Mouse (Mus musculus) left cerebral cortex, adult 11 months (tissue): ENCODE results near the gene Ppp2ca.
"Not testable (repeated sequence)": the region's sequence is repeated elsewhere in the genome, so short reads cannot be mapped to it uniquely, and the experiment has no call there.

ENCODE experiments used
- DNase-seq: peaks from one replicate; pipeline ENCODE4 v3.0.0; 2022; ENCODE audit warnings: low spot score

The Ppp2ca gene

DNA sequence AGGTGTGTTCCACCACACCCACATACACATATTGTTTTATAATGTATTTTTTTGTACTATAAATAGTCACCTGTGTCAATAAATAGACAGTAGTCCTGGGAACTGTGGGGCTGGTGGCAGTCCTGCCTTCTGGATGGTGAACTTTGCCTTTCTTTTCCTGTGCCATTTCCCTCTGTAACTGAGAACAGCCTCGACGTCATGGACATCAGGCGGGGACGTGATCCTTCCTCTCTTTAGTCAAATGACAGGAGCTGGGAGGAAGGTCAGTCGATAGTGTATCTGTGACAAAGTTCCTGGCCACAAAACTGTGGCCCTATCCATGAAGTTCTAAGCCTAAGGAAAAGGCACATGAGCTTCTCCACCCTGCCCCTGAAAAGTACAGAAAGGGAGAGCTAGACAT is 3.9 kb upstream of the Ppp2ca start:
- no peak for DNase-seq

DNA sequence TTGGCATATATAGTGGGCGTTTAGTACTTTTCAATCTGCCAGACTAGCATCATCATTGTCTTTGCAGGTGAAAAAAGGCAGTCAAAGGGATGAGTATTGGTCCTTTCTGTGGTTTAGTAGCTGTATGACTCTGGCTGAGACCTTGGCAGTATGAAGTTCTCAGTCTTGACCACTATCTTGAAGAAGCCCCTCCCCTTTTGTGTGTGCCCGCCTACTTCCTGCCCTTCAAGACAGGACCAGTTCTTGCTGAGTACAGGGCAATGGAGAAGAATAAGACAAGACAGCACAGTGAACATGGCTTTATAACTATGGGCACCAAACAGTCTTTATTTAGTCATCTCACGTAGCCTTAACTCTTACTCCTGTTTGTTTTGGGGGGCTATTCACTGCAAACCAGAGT is 1.5 kb upstream of the Ppp2ca start:
- DNase-seq = no peak

DNA sequence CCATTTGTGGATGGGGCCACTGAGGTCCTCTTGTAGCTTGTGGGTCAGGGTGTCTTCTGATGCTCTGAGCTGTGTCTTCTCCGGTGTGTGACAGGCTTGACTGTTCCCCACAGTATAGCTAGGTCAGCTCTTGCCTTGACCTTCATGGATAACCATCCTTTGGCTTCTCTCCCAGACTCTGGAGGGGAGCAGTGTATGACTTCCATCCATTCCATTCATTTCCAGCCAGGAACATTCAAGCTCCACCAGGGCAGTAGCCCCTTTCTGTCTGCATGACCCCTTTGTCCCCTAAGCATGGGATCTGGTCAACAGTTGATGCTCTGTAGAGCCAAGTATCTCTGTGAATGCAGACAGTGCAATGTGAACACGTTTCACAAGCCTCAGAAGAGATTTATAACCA is 885 bp upstream of the Ppp2ca start:
- no peak for DNase-seq

DNA sequence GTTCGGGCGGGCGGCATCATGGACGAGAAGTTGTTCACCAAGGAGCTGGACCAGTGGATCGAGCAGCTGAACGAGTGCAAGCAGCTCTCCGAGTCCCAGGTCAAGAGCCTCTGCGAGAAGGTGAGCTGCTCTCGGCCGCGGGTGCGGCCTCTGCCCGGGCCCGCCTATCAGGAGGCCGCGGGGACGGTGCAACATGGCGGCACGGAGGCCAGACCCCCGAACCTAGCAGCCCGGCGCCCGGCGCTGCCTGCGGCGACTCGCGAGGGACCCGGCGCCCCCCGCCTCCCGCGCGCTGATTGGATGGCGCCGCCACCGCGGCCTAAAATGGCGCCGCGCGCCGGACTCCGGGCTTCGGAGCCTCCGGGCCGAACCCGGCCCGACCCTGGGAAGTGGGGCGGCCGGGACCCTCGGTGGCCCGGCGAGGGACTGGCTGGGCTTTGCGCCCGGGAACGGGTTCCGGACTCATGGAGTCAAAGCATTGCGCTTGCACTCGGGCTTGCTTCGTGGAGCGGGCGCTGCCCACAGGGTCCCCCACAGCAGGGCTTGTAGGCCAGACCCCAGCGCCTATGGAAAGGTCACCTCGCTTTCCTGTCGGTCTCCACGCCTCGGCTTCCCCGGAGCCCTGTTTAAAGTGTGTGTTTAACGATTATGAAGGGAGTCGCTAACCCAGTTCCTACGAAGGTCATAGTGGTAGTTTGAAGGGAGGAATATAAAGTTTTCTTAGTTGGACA is 715 bp downstream of the Ppp2ca start:
- peak; percentile 58 for DNase-seq

DNA sequence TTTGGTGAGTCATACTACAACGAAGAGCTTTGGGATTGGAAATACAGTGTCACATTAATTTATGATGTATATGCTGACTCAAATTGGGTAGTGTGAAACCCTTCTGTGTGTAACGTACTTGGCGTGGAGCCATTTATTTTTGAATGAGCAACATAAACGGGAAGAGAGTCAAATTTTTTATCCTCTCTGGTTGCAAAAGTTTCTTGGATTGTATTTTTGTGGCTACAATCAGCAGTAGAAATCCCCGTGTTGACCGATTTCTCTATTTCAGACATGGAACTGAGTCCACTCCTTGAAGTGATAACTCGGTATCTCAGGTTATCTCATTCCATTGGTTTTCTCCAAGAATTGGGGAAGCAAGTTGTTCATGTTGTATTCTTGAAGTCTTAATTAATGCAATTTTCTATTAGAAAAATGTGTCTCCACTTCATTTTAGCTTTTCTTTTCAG is 1.3 kb downstream of the Ppp2ca start:
- DNase-seq = no peak

DNA sequence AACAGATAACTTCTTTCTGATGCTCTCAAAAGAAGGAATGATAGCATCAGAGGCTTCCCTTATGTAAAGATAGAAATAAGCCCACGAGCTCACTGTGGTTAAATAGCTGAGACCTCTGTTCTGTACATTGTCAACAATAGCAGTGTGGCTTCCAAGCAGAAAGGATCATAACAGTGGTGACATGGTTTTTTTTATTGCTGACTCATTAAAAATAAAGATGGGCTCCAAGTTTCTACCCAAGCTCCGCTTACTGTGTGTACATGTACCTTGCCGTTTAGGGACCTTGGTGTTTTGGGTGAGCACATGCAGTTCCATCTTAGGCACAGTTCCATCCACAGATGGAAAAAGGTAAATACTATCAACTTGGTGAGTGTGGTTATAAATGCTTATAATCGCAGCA is 4.5 kb downstream of the Ppp2ca start:
- no peak for DNase-seq

DNA sequence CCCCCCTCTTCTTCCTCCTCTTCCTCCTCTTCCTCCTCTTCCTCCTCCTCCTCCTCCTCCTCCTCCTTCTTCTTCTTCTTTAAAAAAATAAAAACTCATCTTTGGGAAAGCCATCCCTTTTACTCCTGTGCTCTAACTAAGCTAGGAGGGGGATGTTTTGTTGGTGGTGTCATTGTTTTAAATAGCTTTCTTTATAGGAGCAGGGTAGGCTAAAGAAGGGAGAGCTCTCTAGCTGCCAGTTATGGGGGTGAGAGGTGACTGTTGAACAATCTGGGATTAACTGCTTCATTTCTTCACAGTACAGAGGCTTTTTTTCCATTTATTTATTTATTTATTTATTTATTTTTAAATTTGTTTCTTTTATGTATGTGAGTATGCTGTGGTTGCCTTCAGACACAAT is 7.0 kb downstream of the Ppp2ca start:
- DNase-seq = no peak

DNA sequence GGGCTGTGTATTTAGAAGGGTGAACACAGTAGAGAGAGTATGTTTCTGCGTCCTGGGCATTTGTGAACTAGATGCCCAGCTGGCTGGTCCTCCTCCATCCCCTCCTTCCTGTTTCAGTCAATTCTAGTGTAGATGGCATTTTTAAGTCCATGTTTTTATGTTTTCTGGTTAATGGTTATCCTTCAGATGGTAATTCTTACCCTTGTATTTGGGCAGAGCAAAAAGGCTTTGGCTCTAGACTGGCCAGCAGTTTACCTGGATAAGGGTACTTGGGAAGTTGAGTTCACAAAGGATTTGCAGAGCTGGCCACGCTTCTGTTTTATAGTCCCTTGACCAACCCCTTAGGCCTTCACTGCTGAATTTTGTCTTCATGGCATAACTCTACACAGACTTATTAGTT is 7.6 kb downstream of the Ppp2ca start:
- no peak for DNase-seq

DNA sequence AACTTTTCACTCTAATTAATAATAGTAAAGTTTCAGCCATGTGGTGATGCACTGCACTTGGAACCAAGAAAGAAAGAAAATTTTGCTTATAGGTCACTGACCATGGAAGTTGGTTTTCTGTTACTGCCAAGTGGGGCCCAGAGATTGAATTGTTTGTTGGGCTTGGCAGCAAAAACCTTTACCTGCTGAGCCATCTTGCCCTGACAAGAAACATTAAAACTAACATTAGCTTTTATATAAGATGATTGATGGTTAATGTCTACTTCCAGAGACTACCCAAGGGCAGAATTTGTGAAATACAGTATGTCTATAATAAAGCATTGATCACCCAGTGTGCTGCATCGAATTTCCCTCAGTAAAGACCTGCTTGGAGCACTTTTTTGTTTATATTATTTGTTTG is 8.0 kb downstream of the Ppp2ca start:
- DNase-seq = no peak

DNA sequence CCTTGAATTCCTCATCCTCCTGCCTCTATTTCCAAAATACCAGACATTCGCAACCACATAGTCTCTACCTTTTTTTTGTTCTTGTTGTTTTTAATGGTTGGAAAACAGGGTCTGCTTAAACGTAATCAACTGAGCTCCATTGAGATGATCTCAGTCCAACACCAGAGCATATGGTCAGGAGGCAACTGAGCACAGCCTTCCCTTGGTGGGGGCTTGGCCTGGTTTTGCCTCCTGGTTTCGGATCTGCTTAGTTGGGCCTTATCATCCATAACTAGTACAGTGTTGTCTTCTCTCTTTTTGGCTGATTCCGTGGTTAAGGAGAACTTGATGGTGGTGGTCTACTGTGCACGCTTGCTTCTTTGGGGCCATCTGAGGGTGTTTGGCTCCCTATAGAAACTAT is 10.3 kb downstream of the Ppp2ca start:
- DNase-seq = no peak

DNA sequence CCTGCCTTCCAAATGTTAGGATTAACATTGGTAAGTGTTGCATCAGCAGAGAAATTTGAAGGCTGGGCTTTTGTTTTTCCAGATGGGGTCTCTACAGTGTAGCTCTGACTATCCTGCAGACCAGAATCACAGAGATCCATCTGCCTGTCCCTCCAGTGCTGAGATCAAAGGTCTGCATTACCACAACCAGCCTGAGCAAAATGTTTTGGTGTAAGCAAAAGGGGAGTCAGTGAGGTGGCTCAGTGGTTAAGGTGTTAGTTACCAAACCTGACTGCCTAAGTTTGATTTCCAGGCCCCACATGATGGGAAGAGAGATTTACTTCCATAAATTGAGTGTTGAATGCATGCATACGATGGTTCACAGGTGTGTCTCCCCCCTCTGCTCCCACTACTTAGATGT is 10.9 kb downstream of the Ppp2ca start:
- no peak for DNase-seq

DNA sequence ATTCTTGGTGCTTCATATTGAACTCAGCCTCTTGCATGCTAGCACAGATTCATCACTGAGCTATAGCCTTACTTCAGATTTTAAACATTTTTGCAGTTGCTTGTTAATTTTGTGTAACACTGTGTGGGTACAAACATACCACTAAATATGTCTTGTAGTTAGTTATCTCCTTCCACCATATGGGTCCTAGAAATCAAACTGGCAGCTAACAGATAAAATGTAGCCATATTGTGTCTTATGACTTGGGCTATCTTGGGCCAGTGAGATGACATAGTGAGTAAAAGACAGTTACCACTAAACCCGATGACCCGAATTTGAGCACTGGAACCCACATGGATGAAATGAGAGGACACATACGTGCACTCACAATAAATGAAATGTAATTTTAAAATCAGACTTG is 17.0 kb downstream of the Ppp2ca start:
- no peak for DNase-seq

DNA sequence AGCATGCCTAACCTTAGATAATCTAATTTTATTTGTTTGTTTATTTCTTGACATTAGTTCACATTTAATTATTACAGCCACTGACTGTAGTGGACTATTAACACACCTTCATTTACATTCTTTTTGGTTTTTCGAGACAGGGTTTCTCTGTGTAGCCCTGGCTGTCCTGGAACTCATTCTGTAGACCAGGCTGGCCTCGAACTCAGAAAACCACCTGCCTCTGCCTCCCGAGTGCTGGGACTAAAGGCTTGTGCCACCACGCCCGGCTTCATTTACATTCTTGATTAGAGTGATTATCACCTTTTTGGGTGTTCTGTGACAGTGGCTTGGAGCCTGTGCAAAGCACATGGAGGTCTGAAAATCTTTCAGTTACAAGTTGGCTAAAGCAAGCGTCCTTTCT is 17.6 kb downstream of the Ppp2ca start:
- not testable (repeated sequence) for DNase-seq

DNA sequence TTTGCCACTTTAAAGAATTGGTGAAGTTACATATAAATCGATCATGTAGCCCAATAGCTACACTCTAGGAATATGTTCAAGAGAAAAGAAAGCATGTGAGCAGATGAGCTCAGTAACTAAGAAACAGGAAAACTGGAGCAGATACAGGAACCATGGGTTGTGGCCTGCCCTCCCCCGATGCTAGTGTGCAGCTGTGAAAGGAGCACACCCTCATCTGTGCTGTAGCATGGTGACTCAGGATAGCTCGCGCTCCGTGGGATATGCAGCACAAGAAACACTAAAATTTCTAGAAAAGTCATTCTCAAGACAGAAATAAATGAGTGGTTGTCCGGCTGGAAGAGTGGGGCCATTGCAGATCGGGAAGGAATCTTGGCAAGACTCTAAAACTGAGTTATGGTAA is 18.7 kb downstream of the Ppp2ca start:
- no peak for DNase-seq

DNA sequence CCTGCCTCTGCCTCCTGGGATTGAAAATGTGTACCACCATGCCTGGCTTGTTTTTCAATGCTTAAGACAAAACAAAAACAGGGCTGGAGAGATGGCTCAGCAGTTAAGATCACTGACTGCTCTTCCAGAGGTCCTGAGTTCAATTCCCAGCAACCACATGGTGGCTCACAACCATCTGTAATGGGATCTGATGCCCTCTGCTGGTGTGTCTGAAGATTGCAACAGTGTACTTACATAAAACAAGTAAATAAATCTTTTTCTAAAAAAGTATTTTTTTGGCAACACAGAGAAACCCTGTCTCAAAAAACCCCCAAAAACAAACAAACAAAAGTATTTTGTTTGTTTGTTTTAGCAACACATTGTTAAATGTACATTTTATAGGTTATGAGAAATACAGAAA is 21.9 kb downstream of the Ppp2ca start:
- DNase-seq = not testable (repeated sequence)

DNA sequence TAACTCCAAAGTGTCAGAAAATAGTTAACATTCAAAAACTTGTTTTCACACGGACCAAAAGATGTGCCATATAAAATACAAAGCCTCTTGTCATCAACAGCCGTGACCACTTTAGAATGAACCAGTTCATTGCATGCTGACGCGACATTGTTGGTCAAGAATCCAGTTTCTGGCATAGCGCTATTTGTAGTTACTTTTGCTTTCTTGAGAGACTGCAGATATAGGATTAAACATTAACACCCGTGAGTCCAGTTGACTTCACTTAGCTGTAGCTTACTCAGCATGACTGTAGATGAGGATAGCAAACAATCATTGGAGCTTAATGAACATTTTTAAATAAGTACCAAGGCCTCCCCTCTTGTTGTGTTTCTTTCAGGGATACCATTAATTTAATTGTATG is 23.6 kb downstream of the Ppp2ca start:
- no peak for DNase-seq

DNA sequence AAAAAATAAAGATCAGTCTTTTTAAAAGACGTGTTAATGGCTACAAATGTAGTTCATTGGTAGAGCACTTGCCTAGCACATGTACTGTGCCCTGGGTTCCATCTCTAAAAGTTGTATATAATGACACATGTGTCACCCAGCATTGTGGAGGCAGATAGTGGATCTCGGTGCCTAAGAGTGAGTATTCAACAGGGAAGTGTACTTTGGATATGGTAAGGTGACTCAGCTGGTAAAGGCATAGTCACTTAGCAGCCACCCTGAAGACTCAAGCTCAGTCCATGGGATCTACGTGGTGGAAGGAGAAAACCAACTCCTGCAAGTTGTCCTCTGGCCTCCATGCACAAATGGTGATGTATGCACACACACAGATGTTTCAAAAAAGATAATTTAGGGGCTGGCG is 26.0 kb downstream of the Ppp2ca start:
- DNase-seq = no peak

DNA sequence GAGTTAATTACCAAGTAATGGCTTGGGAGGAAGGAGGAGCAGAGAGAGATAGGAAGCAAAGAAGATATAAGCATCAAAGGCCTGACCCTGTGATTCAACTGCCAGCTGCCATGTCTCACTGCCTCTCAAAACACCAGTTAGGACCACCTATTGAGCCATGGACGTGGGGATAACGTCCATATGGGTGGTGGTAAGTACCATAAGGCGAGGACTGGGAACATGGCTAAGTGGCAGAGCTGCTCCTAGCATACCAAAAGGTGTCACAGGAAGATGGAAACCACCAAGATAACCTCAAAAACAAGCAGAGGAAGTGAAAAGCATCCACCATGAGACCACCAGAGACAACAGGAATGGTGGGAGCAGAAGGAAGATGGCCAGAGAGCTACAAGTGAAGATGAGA is 28.7 kb downstream of the Ppp2ca start:
- DNase-seq = no peak

DNA sequence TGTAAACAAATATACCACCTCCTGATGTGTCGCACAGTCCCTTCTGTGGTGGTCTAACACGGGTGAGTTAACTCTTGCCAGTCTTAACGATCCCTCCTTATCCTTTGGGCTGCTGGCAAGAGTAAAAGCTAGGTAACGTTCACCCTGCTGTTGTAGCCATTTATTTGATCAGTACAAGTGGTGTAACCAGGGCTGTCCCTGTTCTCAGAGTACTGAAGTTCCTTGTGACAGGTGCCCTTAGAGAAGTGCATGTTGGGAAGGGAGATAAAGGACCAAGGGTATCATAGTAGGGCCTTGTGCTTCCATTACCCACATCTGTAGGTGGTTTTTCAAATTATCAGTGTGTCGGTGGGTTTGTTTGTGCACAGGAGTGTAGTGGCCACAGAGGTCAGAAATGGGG is 29.3 kb downstream of the Ppp2ca start:
- DNase-seq = no peak

DNA sequence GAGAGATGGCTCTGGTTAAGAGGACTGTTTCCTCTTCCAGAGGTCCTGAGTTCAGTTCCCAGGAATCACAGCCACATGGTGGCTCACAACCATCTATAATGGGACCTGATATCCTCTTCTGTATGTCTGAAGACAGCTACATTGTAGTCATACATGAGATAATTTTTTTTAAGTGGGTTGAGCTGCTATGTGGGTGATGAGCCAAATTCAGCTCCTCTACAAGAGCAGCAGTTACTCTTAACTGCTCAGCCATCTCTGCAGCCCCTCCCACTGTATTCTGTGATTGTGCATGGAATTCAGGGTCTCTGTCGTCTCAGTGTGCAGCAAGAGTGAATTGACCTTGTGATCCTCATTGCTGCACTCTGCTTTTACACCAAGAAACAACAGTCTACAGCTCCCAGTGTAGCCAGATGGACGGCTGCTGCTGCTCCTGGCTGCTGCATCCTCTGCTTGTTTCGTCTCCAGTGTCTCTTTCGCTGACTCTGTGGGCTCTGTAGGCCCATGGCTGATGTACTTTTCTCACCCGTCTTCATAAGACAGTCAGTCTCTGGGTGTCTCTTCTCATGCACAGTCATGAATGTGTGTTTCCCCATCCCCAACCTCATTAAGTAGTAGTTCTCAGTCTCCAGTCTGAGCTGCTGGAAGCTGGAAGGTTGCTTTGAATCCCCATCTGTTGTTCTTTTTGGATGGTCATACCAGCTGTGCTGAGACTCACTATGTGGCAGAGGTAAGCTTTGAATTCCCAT is 30.0 kb downstream of the Ppp2ca start:
- DNase-seq = no peak

DNA sequence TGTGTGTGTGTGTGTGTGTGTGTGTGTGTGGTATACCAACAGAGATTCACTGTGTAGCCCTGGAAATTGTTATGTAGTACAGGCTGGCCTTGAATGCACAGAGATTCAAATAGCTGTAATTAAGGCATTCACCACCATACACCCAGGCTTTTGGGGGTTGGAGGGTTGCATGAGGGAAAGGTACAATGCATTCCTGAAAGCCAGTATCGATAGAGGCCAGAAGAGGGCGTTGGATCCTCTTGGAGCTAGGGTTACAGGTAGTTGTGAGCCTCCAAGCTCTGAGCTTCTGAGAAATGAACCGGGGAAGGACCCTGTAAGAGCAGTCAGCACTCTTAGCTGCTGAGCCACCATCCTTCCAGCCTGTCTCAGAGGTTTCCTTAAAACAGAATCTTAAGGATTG is 30.7 kb downstream of the Ppp2ca start:
- DNase-seq = no peak

DNA sequence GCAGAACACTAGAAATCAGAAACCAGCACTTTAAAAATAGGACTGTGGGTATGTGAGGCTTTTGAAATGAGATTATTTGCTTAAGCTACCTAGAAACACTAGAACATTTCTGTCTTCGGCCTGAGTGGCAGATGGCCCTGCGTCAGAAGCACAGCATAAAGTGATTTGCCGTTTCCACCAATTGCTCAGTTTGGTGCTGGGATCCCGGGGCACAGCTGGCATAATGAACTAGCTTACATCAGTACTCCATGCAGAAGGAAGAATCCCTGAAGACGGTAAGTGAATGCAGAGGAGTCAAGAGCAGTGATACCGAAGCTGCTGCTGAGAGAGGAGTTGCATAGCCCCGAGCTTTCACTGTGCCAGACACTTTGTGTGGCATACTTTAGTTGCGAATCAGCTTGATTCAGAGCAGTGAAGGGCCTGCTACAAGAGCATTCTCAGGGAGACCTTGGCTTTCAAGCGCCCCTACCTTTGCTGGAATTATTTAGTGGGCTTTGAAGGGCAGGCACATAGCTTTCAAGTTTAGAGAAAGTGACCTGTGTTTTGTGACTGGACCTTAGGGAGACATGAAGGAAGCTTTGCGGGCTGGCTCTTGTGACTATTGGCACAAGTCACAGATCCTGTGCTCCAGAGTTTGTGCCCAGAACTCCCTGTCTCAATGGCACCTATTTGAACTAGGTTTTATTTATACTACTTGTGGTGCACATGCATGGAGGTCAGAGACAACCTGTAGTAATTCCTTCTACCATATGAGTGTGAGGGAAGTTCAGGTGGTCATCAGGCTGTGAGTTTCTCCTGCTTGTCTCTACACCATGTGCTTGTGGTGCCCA is 31.4 kb downstream of the Ppp2ca start:
- DNase-seq = peak; percentile 66
